Mouse (Mus musculus) ES-Bruce4 (cell line): ENCODE results near the gene Acin1.

Source experiments
- CTCF ChIP-seq: IDR thresholded peaks from one replicate; pipeline ENCODE4 v1.8.1; 2011; ENCODE audit warnings: low read depth, low read length
- EP300 ChIP-seq: IDR thresholded peaks from 2 replicates; pipeline ENCODE4 v1.6.1; 2011; ENCODE audit warnings: low read depth, low read length; ENCODE audit not compliant: insufficient read depth
- POLR2A ChIP-seq: IDR thresholded peaks from one replicate; pipeline ENCODE4 v1.8.1; 2011; ENCODE audit warnings: low read length; ENCODE audit not compliant: insufficient read depth

DNA sequence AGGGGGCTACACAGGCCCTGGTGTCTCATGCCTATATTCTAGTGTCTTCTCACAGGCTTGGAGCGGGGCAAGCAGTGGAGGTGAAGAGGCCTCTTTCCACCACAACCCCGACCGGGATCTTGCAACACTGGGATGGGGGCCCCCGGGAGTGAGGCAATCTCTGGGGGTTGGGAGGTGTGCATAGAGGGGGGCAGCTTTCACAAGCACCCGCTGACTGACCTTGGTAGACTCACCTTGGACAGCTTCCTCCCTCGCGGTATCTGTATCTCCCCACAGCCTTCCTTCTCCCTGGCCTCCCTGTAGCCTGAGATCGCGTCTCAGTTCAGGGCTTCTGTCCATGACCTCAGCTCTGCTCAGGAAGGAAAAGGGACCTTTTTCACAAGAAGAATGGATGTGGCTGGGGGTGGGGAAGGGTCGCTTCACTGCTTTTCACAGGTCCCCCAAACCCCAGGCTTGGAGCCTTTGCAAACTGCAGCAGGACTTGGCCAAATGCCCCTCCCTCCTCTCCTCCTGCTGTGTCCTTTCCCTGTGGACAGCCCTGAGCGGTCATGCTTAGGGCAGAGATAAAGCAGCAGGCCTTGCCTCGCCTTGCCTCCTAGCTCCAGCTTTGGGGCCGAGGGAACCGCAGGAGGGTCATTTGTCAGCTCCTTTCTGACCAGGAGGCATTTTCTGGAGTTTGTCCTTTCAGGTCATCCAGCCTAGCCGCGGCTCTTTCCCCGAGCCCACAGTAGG is 20.0 kb upstream of the Acin1 start:
- TF ChIP-seq POLR2A, result no peak
- TF ChIP-seq CTCF, result no peak
- TF ChIP-seq EP300, result no peak
